Mouse (Mus musculus) heart, embryonic 13.5 days (tissue): ENCODE results near the gene Bcl2l1. TPM values are rescaled to one million over a fixed set of nuclear protein-coding genes. Genes with fewer than 3 reads are reported as not detected.

ENCODE experiments used
- ATAC-seq: fragments of 200-750 bp; cut with Nextera tagmentation; 2 replicates; pipeline ENCODE4 v1.8.0; 2017; ENCODE audit warnings: moderate TSS enrichment; ENCODE audit not compliant: insufficient number of reproducible peaks, low FRiP score, low TSS enrichment; ENCODE audit errors: extremely low read depth
- H3K27ac ChIP-seq: fragments of 300-500 bp; sonication (generic); replicated peaks from 2 replicates; pipeline ENCODE4 v1.5.1; 2015; ENCODE audit warnings: moderate library complexity, mild to moderate bottlenecking, inconsistent platforms
- H3K27me3 ChIP-seq: fragments of 300-500 bp; sonication (generic); replicated peaks from 2 replicates; pipeline ENCODE4 v1.6.1; 2015; ENCODE audit warnings: mild to moderate bottlenecking, inconsistent platforms
- H3K36me3 ChIP-seq: fragments of 300-500 bp; sonication (generic); 2 replicates; pipeline ENCODE4 v1.6.1; 2015; ENCODE audit warnings: mild to moderate bottlenecking, inconsistent platforms
- H3K4me1 ChIP-seq: fragments of 300-500 bp; sonication (generic); 2 replicates; pipeline ENCODE4 v1.6.1; 2015; ENCODE audit warnings: inconsistent platforms
- H3K4me2 ChIP-seq: fragments of 300-500 bp; sonication (generic); 2 replicates; pipeline ENCODE4 v1.6.1; 2015; ENCODE audit warnings: inconsistent platforms, mild to moderate bottlenecking, moderate library complexity
- H3K4me3 ChIP-seq: fragments of 300-500 bp; sonication (generic); 2 replicates; pipeline ENCODE4 v1.5.1; 2015; ENCODE audit warnings: moderate library complexity, mild to moderate bottlenecking, inconsistent platforms
- H3K9ac ChIP-seq: fragments of 300-500 bp; sonication (generic); 2 replicates; pipeline ENCODE4 v1.6.1; 2015; ENCODE audit warnings: inconsistent platforms, mild to moderate bottlenecking, moderate library complexity
- H3K9me3 ChIP-seq: fragments of 300-500 bp; sonication (generic); 2 replicates; pipeline ENCODE4 v1.6.1; 2016; ENCODE audit warnings: inconsistent platforms
- WGBS: fragments of 180-500 bp; shearing (Covaris S2); methylation state at CpG from one replicate; pipeline ENCODE4 v1.1.7; 2015; ENCODE audit warnings: mixed read lengths; 5-methylcytosine and 5-hydroxymethylcytosine counted together
- polyA plus RNA-seq: library from polyadenylated mRNA; unstranded; fragments of >200 nt; fragmentation: Nextera tagmentation; extraction: Ambion mirVana; gene quantifications from 2 replicates; pipeline ENCODE4 v1.2.1, GENCODE M21; 2015

Bcl2l1 gene
- polyA plus RNA-seq, 1 experiment from 2014 or later: 62.8 TPM

- Histone ChIP-seq H3K27me3 (no peaks in the 10 kb centered on the region), H3K4me3 (no peak overlapping the region), H3K9me3 (no peaks in the 10 kb centered on the region), H3K4me1 (peaks cover 93% of the 10 kb centered on the region), H3K27ac (peak overlapping the region; percentile 69), H3K9ac (no peak overlapping the region; the same call in 1 of the 2 replicates), H3K36me3 (peaks cover 8% of the 10 kb centered on the region), H3K4me2 (peak overlapping the region; percentile 21; the same call in 1 of the 2 replicates)
- ATAC-seq: no peak; the same call in 1 of the 2 replicates
- WGBS: 50% methylated on average over 6 of the region's 6 CpGs
Observed at GRCm38 (mm10) chr2:152814213-152814874, 17.2 kb downstream of the Bcl2l1 start.

GRCm38 (mm10) chr2:152813232-152813631, 18.3 kb downstream of the Bcl2l1 start:
- H3K9me3 ChIP-seq: no peaks in the 10 kb centered on the region
- peak overlapping the region; percentile 21; the same call in 1 of the 2 replicates for H3K4me2 ChIP-seq
- no peak for ATAC-seq
- peak overlapping the region; percentile 69; the same call in 1 of the 2 replicates for H3K27ac ChIP-seq
- H3K27me3 ChIP-seq: no peaks in the 10 kb centered on the region
- H3K4me1 ChIP-seq: peaks cover 89% of the 10 kb centered on the region
- 84% methylated on average over 1 of the region's 1 CpGs for WGBS
- H3K9ac ChIP-seq: no peak overlapping the region
- no peak overlapping the region for H3K4me3 ChIP-seq
- H3K36me3 ChIP-seq: no peaks in the 10 kb centered on the region; the same call in 1 of the 2 replicates

GRCm38 (mm10) chr2:152811336-152812165, 20.0 kb downstream of the Bcl2l1 start:
- Histone ChIP-seq H3K4me1 (peaks cover 80% of the 10 kb centered on the region), H3K27ac (peak overlapping the region; percentile 61)
- ATAC-seq: peak; percentile 78

GRCm38 (mm10) chr2:152810158-152810941, 21.2 kb downstream of the Bcl2l1 start:
- Histone ChIP-seq H3K36me3 (no peaks in the 10 kb centered on the region; the same call in 1 of the 2 replicates), H3K4me3 (no peak overlapping the region), H3K9me3 (no peaks in the 10 kb centered on the region), H3K4me1 (peaks cover 80% of the 10 kb centered on the region), H3K27ac (peak overlapping the region; percentile 61; the same call in 1 of the 2 replicates), H3K27me3 (no peaks in the 10 kb centered on the region), H3K4me2 (peak overlapping the region; percentile 10; the same call in 1 of the 2 replicates), H3K9ac (peak overlapping the region; percentile 33; the same call in 1 of the 2 replicates)
- WGBS: 69% methylated on average over 5 of the region's 5 CpGs
- no peak for ATAC-seq

More at GRCm38 (mm10) chr2:152811336-152812165, 20.0 kb downstream of the Bcl2l1 start:
- H3K27me3 ChIP-seq: no peaks in the 10 kb centered on the region
- H3K4me2 ChIP-seq: peak overlapping the region; percentile 10
- no peaks in the 10 kb centered on the region; the same call in 1 of the 2 replicates for H3K36me3 ChIP-seq
- no peak overlapping the region for H3K4me3 ChIP-seq
- 46% methylated on average over 3 of the region's 3 CpGs for WGBS
- peak overlapping the region; percentile 47 for H3K9ac ChIP-seq
- H3K9me3 ChIP-seq: no peaks in the 10 kb centered on the region

GRCm38 (mm10) chr2:152808178-152808577, 23.4 kb downstream of the Bcl2l1 start:
- WGBS: 65% methylated on average over 3 of the region's 3 CpGs
- ATAC-seq: no peak
- peaks cover 82% of the 10 kb centered on the region for H3K4me1 ChIP-seq

GRCm38 (mm10) chr2:152806037-152806436, 25.5 kb downstream of the Bcl2l1 start:
- H3K27ac ChIP-seq: peak overlapping the region; percentile 58

More at GRCm38 (mm10) chr2:152808178-152808577, 23.4 kb downstream of the Bcl2l1 start:
- Histone ChIP-seq H3K36me3 (no peaks in the 10 kb centered on the region; the same call in 1 of the 2 replicates), H3K4me3 (no peak overlapping the region), H3K27me3 (no peaks in the 10 kb centered on the region), H3K9ac (no peak overlapping the region), H3K9me3 (no peaks in the 10 kb centered on the region), H3K4me2 (no peak overlapping the region), H3K27ac (no peak overlapping the region)

GRCm38 (mm10) chr2:152805111-152805490, 26.4 kb downstream of the Bcl2l1 start:
- H3K9ac ChIP-seq: peak overlapping the region; percentile 33
- no peaks in the 10 kb centered on the region; the same call in 1 of the 2 replicates for H3K36me3 ChIP-seq
- no peak overlapping the region for H3K4me3 ChIP-seq
- no peak for ATAC-seq
- H3K4me2 ChIP-seq: peak overlapping the region; percentile 44
- H3K9me3 ChIP-seq: no peaks in the 10 kb centered on the region
- WGBS: 48% methylated on average over 5 of the region's 5 CpGs
- peak overlapping the region; percentile 58; the same call in 1 of the 2 replicates for H3K27ac ChIP-seq
- peaks cover 58% of the 10 kb centered on the region for H3K4me1 ChIP-seq
- H3K27me3 ChIP-seq: no peaks in the 10 kb centered on the region

More at GRCm38 (mm10) chr2:152806037-152806436, 25.5 kb downstream of the Bcl2l1 start:
- Histone ChIP-seq H3K4me1 (peaks cover 67% of the 10 kb centered on the region), H3K9ac (no peak overlapping the region), H3K27me3 (no peaks in the 10 kb centered on the region), H3K4me3 (no peak overlapping the region), H3K9me3 (no peaks in the 10 kb centered on the region), H3K4me2 (no peak overlapping the region), H3K36me3 (no peaks in the 10 kb centered on the region; the same call in 1 of the 2 replicates)
- ATAC-seq: no peak
- 56% methylated on average over 2 of the region's 2 CpGs for WGBS

GRCm38 (mm10) chr2:152804408-152805110, 27.0 kb downstream of the Bcl2l1 start:
- ATAC-seq: no peak
- H3K4me3 ChIP-seq: no peak overlapping the region
- H3K4me2 ChIP-seq: peak overlapping the region; percentile 44
- H3K27ac ChIP-seq: peak overlapping the region; percentile 58
- H3K27me3 ChIP-seq: no peaks in the 10 kb centered on the region
- H3K36me3 ChIP-seq: no peaks in the 10 kb centered on the region; the same call in 1 of the 2 replicates
- peaks cover 53% of the 10 kb centered on the region for H3K4me1 ChIP-seq
- peak overlapping the region; percentile 45 for H3K9ac ChIP-seq
- WGBS: 13% methylated on average over 6 of the region's 6 CpGs
- H3K9me3 ChIP-seq: no peaks in the 10 kb centered on the region

- 86% methylated on average over 5 of the region's 5 CpGs for WGBS
- Histone ChIP-seq H3K36me3 (no peaks in the 10 kb centered on the region), H3K4me3 (no peak overlapping the region), H3K27ac (no peak overlapping the region), H3K9me3 (no peaks in the 10 kb centered on the region), H3K27me3 (no peaks in the 10 kb centered on the region), H3K4me1 (peaks cover 43% of the 10 kb centered on the region), H3K9ac (no peak overlapping the region), H3K4me2 (no peak overlapping the region)
- no peak for ATAC-seq
Observed at GRCm38 (mm10) chr2:152803081-152803480, 28.4 kb downstream of the Bcl2l1 start.

- H3K36me3 ChIP-seq: no peaks in the 10 kb centered on the region
- H3K4me1 ChIP-seq: peaks cover 49% of the 10 kb centered on the region
- H3K4me2 ChIP-seq: no peak overlapping the region
- no peak for ATAC-seq
- WGBS: 89% methylated on average over 10 of the region's 10 CpGs
- H3K9ac ChIP-seq: no peak overlapping the region
- H3K4me3 ChIP-seq: no peak overlapping the region
- no peak overlapping the region for H3K27ac ChIP-seq
- H3K9me3 ChIP-seq: no peaks in the 10 kb centered on the region
- H3K27me3 ChIP-seq: no peaks in the 10 kb centered on the region
Observed at GRCm38 (mm10) chr2:152802303-152802702, 29.2 kb downstream of the Bcl2l1 start.
